Mouse (Mus musculus): ENCODE results near the gene Ern1.
"Not testable (repeated sequence)": the region's sequence is repeated elsewhere in the genome, so short reads cannot be mapped to it uniquely, and the experiment has no call there.

Ern1 gene

GRCm38 (mm10) chr11:106437039-106437438, 50.6 kb downstream of the Ern1 start:
- DNase-seq (ENCODE audit: low read depth, low spot score): no peak

- no peak for DNase-seq (ENCODE audit: low read depth, low spot score)
Measured at GRCm38 (mm10) chr11:106430392-106430791, 57.3 kb downstream of the Ern1 start.

GRCm38 (mm10) chr11:106429689-106430088, 58.0 kb downstream of the Ern1 start:
- no peak for DNase-seq (ENCODE audit: low read depth, low spot score)

GRCm38 (mm10) chr11:106428556-106428955, 59.1 kb downstream of the Ern1 start:
- DNase-seq (ENCODE audit: low read depth, low spot score): no peak

GRCm38 (mm10) chr11:106428106-106428505, 59.5 kb downstream of the Ern1 start:
- no peak for DNase-seq (ENCODE audit: low read depth, low spot score)

DNA sequence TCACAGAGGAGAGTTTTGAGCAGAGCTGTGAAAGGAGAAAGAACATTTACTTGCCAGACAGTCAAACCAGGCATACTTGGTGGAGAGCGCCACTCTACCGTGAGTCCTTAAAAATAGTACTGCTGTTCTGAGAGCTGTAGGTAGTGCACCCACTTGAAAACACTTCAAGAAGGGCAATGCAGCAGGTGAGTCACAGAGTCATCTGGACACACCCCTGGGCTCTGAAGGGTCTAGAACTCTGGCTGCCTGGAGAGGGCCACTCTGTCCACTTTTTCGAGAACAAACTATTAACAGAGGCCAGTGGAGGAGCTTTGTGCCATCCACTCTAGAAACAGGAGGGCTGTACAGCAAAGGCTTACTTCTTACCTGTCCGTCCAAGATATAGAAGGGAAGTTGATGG, 61.2 kb downstream of the Ern1 start:
- DNase-seq (ENCODE audit: low read depth, low spot score): no peak

DNA sequence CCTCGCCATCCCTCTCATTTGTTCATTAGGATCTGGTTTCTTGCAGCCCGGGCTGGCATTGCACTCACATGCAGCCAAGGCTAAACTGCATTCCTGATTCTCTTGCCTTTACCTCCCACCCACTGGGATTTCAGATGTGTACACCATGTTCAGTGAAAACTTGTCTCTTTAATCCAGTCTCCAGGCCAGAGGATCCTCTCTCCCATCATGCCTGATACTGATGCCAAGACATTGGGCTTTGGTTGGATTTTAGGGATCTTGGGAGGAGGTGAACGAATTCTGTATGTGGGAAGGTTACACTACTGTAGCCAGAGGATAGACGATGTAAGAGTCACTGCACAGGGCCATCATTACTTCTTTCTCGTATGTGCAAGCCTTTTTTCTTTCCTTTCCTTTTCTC, 62.5 kb downstream of the Ern1 start:
- DNase-seq (ENCODE audit: low read depth, low spot score): no peak

DNA sequence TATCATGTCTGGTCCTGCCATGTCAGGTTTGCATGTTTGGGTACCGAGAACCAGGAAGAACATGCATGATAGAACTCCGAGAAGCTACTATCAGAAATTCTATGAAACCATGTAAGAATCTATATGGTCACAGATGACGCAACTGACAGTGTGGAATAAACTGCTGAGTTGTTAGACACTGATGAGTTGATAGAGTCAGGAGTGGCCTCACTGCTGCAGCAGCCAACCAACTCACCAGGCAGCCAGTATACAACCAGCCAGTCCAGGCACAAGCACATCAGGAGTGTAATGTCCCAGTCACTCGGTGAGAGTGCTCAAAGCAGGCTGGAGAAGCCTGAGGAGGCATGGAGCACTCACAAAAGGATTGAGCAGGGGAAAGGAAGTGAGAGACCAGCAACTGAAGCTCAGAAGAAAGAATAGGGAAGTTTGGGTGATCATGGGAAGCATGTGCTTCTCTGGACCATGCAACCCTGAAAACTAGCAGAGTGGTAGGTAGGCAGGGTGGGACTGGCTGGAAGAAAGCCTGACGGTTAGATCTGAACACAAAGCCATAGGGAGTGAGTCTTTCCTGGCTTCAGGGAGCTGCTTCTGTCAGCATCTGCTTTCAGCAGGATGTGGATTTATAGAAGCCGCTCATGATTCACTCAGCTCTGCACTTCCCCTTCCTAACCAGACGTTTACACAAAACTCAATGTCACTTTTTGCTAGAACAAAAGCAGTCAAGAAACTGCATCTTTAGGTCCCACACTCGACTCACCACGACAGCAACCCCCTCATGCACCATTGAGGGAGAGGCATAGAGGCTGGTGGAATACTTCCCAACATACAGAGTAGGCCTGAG, 68.2 kb downstream of the Ern1 start:
- DNase-seq (ENCODE audit: low read depth, low spot score): no peak

- DNase-seq (ENCODE audit: low read depth, low spot score): peak; percentile 79
Measured at GRCm38 (mm10) chr11:106418622-106419196, 68.9 kb downstream of the Ern1 start.

- DNase-seq (ENCODE audit: low read depth, low spot score): no peak
Measured at GRCm38 (mm10) chr11:106417860-106418259, 69.8 kb downstream of the Ern1 start.

DNA sequence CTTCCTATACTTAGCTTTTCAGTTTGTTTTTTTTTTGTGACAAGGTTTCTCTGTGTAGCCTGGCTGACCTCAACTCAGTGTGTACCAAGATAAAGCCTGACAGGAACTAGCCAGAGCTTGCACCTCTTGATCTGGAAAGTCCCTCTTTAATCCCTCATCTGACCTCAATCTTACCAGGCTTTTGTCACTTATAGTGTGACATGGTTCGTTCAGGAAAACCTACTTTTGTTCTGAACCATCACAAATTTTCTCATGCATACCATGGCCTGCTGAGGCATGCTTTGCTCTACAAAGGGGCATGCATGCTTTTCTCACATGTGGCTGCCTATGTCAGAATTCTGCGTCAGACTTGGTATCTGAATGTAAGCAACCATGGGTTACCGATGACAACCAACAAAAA, 71.3 kb downstream of the Ern1 start:
- DNase-seq (ENCODE audit: low read depth, low spot score): no peak

DNA sequence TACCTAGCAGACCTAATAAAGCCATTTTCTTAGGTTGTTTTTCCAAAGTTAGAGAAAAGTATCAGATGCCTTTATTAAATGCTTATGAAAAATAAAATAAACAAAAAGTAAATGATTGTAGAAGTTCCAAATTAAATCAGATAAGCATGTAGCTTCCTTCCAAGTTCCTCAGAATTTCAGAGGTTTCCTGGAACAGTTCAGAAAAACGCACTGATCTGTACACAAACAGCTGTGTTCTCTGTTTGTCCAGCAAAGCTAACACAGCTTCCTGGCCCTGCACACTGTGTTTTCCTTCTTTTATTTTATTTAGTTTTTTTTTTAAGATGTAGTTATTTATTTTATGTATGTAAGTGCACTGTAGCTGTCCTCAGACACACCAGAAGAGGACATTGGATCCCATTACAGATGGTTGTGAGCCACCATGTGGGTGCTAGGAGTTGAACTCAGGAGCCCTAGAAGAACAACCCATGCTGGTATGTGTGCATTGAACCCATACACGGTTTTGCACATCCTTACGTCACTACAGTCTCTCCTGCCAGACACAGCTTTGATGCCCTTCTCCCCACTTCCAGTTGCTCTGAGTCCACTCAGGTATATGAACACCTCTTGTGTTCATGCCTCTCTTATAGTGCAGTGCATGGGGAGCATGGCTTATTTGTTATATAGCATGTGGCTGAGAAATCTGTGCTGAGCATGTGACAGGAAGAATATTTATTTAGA, 74.9 kb downstream of the Ern1 start:
- no peak for DNase-seq (ENCODE audit: low read depth, low spot score)

DNA sequence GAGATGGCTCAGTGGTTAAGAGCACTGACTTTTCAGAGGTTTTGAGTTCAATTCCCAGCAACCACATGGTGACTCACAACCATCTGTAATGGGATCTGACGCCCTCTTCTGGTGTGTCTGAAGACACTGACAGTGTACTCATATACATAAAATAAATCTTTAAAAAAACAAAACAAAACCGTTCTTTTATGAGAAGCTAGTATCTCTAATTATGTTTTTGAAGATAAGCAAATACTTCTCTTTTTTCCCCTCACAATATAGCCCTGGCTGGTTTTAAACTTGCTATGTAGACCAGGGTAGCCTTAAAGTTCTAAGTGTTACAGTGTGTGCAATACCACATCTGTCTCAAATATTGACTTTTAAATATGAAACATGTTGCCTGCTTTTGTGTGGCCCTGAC, 76.5 kb downstream of the Ern1 start:
- no peak for DNase-seq (ENCODE audit: low read depth, low spot score)

- no peak for DNase-seq (ENCODE audit: low read depth, low spot score)
Measured at GRCm38 (mm10) chr11:106410507-106410906, 77.1 kb downstream of the Ern1 start.

DNA sequence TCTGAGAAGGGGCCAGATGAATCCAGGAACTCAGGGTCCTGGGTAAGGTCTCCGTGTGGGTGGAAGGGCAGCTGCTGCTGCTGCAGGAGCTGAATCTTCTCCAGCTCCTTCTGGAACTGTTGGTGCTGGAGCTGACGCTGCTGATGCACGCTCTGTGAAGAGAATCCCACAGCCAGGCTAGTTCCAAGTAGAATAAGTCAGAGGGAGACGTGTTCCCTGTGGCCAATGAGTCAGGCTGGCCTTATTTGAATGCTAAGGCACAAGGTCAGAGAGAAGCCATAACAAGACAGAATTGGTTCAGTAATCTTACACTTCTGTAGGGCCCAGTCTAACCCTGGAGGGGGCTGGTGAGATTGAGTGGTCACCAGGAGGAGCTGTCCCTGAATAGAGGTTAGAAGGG, 77.6 kb downstream of the Ern1 start:
- DNase-seq (ENCODE audit: low read depth, low spot score): no peak

- DNase-seq (ENCODE audit: low read depth, low spot score): no peak
Measured at GRCm38 (mm10) chr11:106398481-106398880, 89.2 kb downstream of the Ern1 start.

DNA sequence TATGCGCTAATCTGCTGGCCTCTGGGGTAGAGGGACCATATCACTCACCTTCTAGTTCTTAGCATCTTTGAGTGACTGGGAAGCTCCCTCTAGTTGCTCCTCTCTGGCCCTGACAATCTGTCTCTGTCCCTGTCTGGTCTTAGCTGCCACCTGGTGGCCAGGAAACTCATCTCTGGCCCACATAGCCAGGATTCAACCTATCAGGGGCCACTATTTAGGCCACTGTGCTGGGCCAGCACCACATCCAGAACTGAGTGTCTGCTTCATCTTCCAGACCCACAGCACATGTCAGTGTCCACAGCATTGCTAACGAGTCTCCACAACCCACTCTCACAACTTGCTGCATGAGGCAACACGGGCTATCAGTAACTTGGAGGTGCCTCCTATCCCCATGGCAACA, 90.0 kb downstream of the Ern1 start:
- DNase-seq (ENCODE audit: low read depth, low spot score): peak; percentile 20

DNA sequence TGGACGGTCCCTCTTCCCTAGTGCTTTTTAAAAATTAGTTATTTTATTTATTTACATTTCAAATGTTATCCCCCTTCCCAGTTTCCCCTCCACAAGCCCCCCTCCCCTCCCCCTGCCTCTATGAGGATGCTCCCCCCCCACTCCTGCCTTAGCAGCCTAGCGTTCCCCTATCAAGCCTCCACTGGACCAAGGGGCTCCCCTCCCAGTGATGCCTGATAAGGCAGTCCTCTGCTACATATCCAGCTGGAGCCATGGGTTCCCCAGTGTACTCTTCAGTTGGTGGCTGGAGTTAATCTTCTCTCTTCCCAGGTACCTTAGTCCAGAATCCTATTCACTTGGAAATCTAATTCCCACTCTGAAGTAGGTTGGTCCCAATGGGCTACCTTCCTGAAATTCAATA, 93.6 kb downstream of the Ern1 start:
- DNase-seq (ENCODE audit: low read depth, low spot score): not testable (repeated sequence)

- no peak for DNase-seq (ENCODE audit: low read depth, low spot score)
Measured at GRCm38 (mm10) chr11:106393331-106393616, 94.4 kb downstream of the Ern1 start.

DNA sequence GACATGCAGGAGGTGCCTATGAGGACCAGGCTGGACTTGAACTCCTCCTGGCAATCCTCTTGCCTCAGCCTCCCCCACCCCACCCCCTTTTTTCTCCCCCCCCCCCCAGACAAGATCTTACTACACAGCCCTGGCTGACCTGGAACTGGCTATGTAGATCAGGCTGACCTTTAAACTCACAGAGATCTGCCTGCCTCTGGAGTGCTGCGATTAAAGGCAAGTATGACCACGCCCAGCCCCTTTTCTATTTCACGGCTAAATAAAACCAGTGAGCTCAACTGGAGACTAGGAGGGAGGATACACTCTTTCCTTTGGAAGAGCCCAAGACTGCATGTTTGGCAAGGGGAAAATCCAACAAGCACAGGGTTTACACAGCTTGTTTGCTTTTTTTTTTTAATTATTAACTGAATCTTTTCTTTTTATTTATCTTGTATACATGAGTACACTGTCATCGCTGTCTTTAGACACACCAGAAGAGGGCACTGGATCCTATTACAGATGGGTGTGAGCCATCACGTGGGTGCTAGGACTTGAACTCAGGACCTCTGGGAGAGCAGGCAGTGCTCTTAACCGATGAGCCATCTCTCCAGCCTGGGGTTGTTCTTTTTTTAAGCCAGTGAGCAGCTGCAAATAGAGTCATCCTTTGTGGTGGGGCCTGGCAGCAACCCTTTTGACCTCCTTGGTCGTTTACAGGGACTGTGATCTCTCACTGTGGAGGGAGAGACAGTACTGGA, 94.9 kb downstream of the Ern1 start:
- DNase-seq (ENCODE audit: low read depth, low spot score): no peak

DNA sequence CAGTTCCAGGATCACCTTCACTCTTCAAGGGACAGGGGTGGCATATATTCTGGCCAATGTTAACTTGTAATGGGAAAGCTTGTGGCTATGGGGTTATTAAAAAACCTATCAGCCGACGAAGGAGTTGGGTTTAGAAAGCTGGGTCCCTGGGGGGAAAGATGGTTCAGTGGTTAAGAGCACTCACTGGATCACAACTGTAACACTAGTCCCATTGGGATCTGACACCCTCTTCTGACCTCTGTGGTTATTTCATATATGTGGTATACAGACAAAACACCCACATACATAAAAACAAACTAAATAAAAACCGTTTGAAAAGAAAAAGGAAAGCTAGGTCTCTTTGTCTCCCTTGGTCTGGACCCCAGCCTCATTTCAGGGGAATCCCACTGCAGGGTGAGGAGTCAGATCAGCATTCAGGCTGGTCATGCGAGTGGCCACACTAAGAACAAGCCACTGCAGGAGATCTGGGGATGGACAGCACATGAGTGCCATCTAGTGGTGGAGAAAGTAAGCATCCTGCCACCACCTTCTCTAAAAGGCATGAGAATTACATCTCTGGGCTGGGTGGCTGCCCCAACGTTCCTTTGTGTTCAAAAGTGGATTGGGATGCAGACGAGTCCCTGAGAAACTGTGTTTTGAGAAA, 96.0 kb downstream of the Ern1 start:
- DNase-seq (ENCODE audit: low read depth, low spot score): peak; percentile 69

DNA sequence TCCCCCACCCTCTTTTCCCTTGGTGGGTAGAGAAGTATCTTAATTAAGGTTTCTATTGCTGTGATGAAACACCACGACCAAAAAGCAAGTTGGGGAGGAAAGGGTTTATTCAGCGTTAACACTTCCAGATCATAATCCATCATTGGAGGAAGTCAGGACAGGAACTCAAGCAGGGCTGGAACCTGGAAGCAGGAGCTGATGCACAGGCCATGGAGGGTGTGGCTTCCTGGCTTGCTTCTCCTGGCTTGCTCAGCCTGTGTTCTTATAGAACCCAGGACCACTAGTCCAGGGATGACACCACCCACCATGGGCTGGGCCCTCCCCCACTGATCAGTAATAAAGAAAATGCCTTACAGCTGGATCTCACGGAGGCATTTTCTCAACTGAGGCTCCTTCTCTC, 96.9 kb downstream of the Ern1 start:
- DNase-seq (ENCODE audit: low read depth, low spot score): no peak
